Mouse (Mus musculus) MEL (cell line): ENCODE measurements around the gene Ces2b. TPM values are rescaled to one million over a fixed set of nuclear protein-coding genes. Genes with fewer than 3 reads are reported as not detected.

Experiments used
- DNase-seq: peaks from one replicate; pipeline ENCODE4 v3.0.0; 2011; ENCODE audit warnings: low read depth, low spot score
- H3K27ac ChIP-seq: 2 replicates; pipeline ENCODE4 v1.5.1; 2012; ENCODE audit warnings: low read depth, mild to moderate bottlenecking, control low read depth, low read length, moderate library complexity; ENCODE audit not compliant: control insufficient read depth
- H3K27me3 ChIP-seq, 2 experiments: fragments of 150-350 bp in 1 of 2; sonication (generic) in 1 of 2; 2 replicates each; pipeline ENCODE4 v1.6.1; 2012; ENCODE audit warnings: low read length in 2 of 2, mild to moderate bottlenecking in 2 of 2, improper control_type of control experiment in 1 of 2, moderate library complexity in 1 of 2; ENCODE audit not compliant: insufficient read depth in 2 of 2, control insufficient read depth in 1 of 2
- H3K36me3 ChIP-seq, 2 experiments: 2 replicates each; pipeline ENCODE4 v1.6.1; 2012 to 2014; ENCODE audit warnings: low read length in 2 of 2, improper control_type of control experiment in 1 of 2, inconsistent platforms in 1 of 2, mild to moderate bottlenecking in 1 of 2; ENCODE audit not compliant: insufficient read depth in 2 of 2, control insufficient read depth in 1 of 2
- H3K4me1 ChIP-seq, 2 experiments: fragments of 150-350 bp in 1 of 2; sonication (generic) in 1 of 2; 2 replicates each; pipeline ENCODE4 v1.6.1; 2012; ENCODE audit warnings: low read length in 2 of 2, improper control_type of control experiment in 1 of 2, mild to moderate bottlenecking in 1 of 2; ENCODE audit not compliant: insufficient read depth in 2 of 2, control insufficient read depth in 1 of 2
- H3K4me3 ChIP-seq, 2 experiments: fragments of 150-350 bp in 1 of 2; sonication (generic) in 1 of 2; 2 replicates each; pipeline ENCODE4 v1.5.1; 2012; ENCODE audit warnings: low read depth in 2 of 2, low read length in 2 of 2, mild to moderate bottlenecking in 2 of 2, moderate library complexity in 2 of 2, control low read depth in 1 of 2, improper control_type of control experiment in 1 of 2; ENCODE audit not compliant: control insufficient read depth in 1 of 2, insufficient read depth in 1 of 2
- H3K79me2 ChIP-seq: 2 replicates; pipeline ENCODE4 v1.6.1; 2012; ENCODE audit warnings: mild to moderate bottlenecking, low read length, moderate library complexity; ENCODE audit not compliant: control insufficient read depth, poor library complexity, insufficient read depth
- H3K9ac ChIP-seq: 2 replicates; pipeline ENCODE4 v1.6.1; 2012; ENCODE audit warnings: low read depth, mild to moderate bottlenecking, control low read depth, low read length, moderate library complexity; ENCODE audit not compliant: control insufficient read depth, poor library complexity, severe bottlenecking
- H3K9me3 ChIP-seq: fragments of 150-350 bp; sonication (generic); replicated peaks from 2 replicates; pipeline ENCODE4 v1.6.1; 2012; ENCODE audit warnings: mild to moderate bottlenecking, low read length, improper control_type of control experiment, moderate library complexity; ENCODE audit not compliant: insufficient read depth
- BHLHE40 ChIP-seq: IDR thresholded peaks from 2 replicates; pipeline ENCODE4 v1.6.1; 2012; ENCODE audit warnings: low read depth, mild to moderate bottlenecking, inconsistent platforms, low read length, improper control_type of control experiment, borderline replicate concordance
- ETS1 ChIP-seq: IDR thresholded peaks from 2 replicates; pipeline ENCODE4 v1.6.1; 2012; ENCODE audit warnings: low read depth, mild to moderate bottlenecking, inconsistent platforms, low read length, improper control_type of control experiment, moderate library complexity
- GATA1 ChIP-seq: IDR thresholded peaks from 2 replicates; pipeline ENCODE4 v1.6.1; 2011; ENCODE audit warnings: low read depth, low read length, improper control_type of control experiment
- JUND ChIP-seq: IDR thresholded peaks from 2 replicates; pipeline ENCODE4 v1.6.1; 2011; ENCODE audit warnings: low read depth, mild to moderate bottlenecking, improper control_type of control experiment, low read length
- MAFK ChIP-seq: IDR thresholded peaks from 2 replicates; pipeline ENCODE4 v1.6.1; 2011; ENCODE audit warnings: low read depth, mild to moderate bottlenecking, low read length, improper control_type of control experiment, borderline replicate concordance
- MAX ChIP-seq: IDR thresholded peaks from 2 replicates; pipeline ENCODE4 v1.6.1; 2011; ENCODE audit warnings: low read length, improper control_type of control experiment
- MAZ ChIP-seq: IDR thresholded peaks from 2 replicates; pipeline ENCODE4 v1.6.1; 2012; ENCODE audit warnings: low read depth, mild to moderate bottlenecking, inconsistent platforms, low read length, improper control_type of control experiment
- MEF2A ChIP-seq: IDR thresholded peaks from 2 replicates; pipeline ENCODE4 v1.6.1; 2014; ENCODE audit warnings: low read depth, mild to moderate bottlenecking, inconsistent platforms, low read length, improper control_type of control experiment; ENCODE audit not compliant: poor library complexity, insufficient replicate concordance, severe bottlenecking; ENCODE audit errors: extremely low read depth
- MXI1 ChIP-seq: IDR thresholded peaks from 2 replicates; pipeline ENCODE4 v1.6.1; 2011; ENCODE audit warnings: mild to moderate bottlenecking, low read depth, low read length, improper control_type of control experiment
- MYC ChIP-seq: IDR thresholded peaks from 2 replicates; pipeline ENCODE4 v1.6.1; 2011; ENCODE audit warnings: low read depth, mild to moderate bottlenecking, low read length, improper control_type of control experiment, moderate library complexity
- NRF1 ChIP-seq: IDR thresholded peaks from 2 replicates; pipeline ENCODE4 v1.6.1; 2014; ENCODE audit warnings: low read depth, mild to moderate bottlenecking, inconsistent platforms, low read length, improper control_type of control experiment, moderate library complexity; ENCODE audit not compliant: poor library complexity, insufficient read depth, severe bottlenecking
- POLR2AphosphoS5 ChIP-seq: IDR thresholded peaks from 2 replicates; pipeline ENCODE4 v1.6.1; 2012; ENCODE audit warnings: low read depth, borderline replicate concordance, mild to moderate bottlenecking, inconsistent platforms, low read length, moderate library complexity, mixed read lengths
- RAD21 ChIP-seq: IDR thresholded peaks from 2 replicates; pipeline ENCODE4 v1.6.1; 2011; ENCODE audit warnings: mild to moderate bottlenecking, low read depth, low read length, improper control_type of control experiment
- RCOR1 ChIP-seq: IDR thresholded peaks from 2 replicates; pipeline ENCODE4 v1.6.1; 2012; ENCODE audit warnings: low read depth, mild to moderate bottlenecking, inconsistent platforms, low read length, improper control_type of control experiment
- SIN3A ChIP-seq: IDR thresholded peaks from 2 replicates; pipeline ENCODE4 v1.6.1; 2012; ENCODE audit warnings: low read length, improper control_type of control experiment, inconsistent platforms
- SMC3 ChIP-seq: IDR thresholded peaks from 2 replicates; pipeline ENCODE4 v1.6.1; 2011; ENCODE audit warnings: low read depth, low read length, improper control_type of control experiment
- UBTF ChIP-seq: IDR thresholded peaks from 2 replicates; pipeline ENCODE4 v1.6.1; 2012; ENCODE audit warnings: low read depth, mild to moderate bottlenecking, inconsistent platforms, low read length, improper control_type of control experiment, moderate library complexity, borderline replicate concordance; ENCODE audit not compliant: insufficient read depth
- USF1 ChIP-seq: IDR thresholded peaks from 2 replicates; pipeline ENCODE4 v1.6.1; 2014; ENCODE audit warnings: low read depth, mild to moderate bottlenecking, inconsistent platforms, low read length, improper control_type of control experiment, moderate library complexity
- ZC3H11A ChIP-seq: IDR thresholded peaks from 2 replicates; pipeline ENCODE4 v1.6.1; 2012; ENCODE audit warnings: low read depth, mild to moderate bottlenecking, inconsistent platforms, low read length, improper control_type of control experiment
- ZKSCAN1 ChIP-seq: IDR thresholded peaks from 2 replicates; pipeline ENCODE4 v1.6.1; 2012; ENCODE audit warnings: low read depth, mild to moderate bottlenecking, inconsistent platforms, low read length, improper control_type of control experiment, moderate library complexity
- ZMIZ1 ChIP-seq: IDR thresholded peaks from 2 replicates; pipeline ENCODE4 v1.6.1; 2012; ENCODE audit warnings: low read depth, mild to moderate bottlenecking, inconsistent platforms, low read length, improper control_type of control experiment, moderate library complexity
- ZNF384 ChIP-seq: IDR thresholded peaks from 2 replicates; pipeline ENCODE4 v1.6.1; 2012; ENCODE audit warnings: low read depth, mild to moderate bottlenecking, inconsistent platforms, low read length, improper control_type of control experiment
- polyA plus RNA-seq, 2 experiments: library from polyadenylated mRNA; stranded (reverse) in 1 of 2; unstranded in 1 of 2; fragments of >175 nt in 1 of 2; fragments of >200 nt in 1 of 2; gene quantifications; 2 replicates each; pipeline versions ENCODE4 v1.2.1 to v1.2.4; 2012; ENCODE audit warnings: low replicate concordance in 2 of 2, low read depth in 1 of 2; ENCODE audit not compliant: insufficient read length in 2 of 2, insufficient read depth in 1 of 2, missing spikeins in 1 of 2
- total RNA-seq: library from RNA; depleted of rRNA; stranded (reverse); fragments of 300-350 nt; gene quantifications from 2 replicates; pipeline ENCODE4 v1.2.3, GENCODE M21; 2012

Ces2b gene
- total and polyA plus RNA-seq, 3 experiments: not detected

- Histone ChIP-seq H3K4me3 (no peak overlapping the region), H3K27ac (no peak overlapping the region), H3K27me3 (peaks cover 0 to 1% of the 10 kb centered on the region in 2 experiments; a peak in 1 of 4 replicates), H3K79me2 (no peaks in the 10 kb centered on the region), H3K9ac (no peak overlapping the region), H3K9me3 (no peaks in the 10 kb centered on the region), H3K4me1 (no peaks in the 10 kb centered on the region), H3K36me3 (no peaks in the 10 kb centered on the region)
- no peak for DNase-seq
- no peak for TF ChIP-seq SMC3
- TF ChIP-seq RAD21: no peak
- no peak for TF ChIP-seq MAFK
- TF ChIP-seq MAZ: no peak
- TF ChIP-seq USF1: no peak
- TF ChIP-seq ZC3H11A: no peak
- TF ChIP-seq BHLHE40: no peak
- no peak for TF ChIP-seq MAX
- no peak for TF ChIP-seq MYC
- TF ChIP-seq ZKSCAN1: no peak
- TF ChIP-seq SIN3A: no peak
- no peak for TF ChIP-seq JUND
- TF ChIP-seq RCOR1: no peak
- TF ChIP-seq UBTF: no peak
- no peak for TF ChIP-seq ETS1
- TF ChIP-seq GATA1: no peak
- TF ChIP-seq MEF2A: no peak
- TF ChIP-seq MXI1: no peak
- no peak for TF ChIP-seq ZMIZ1
Measured at GRCm38 (mm10) chr8:104799385-104799784, 32.0 kb upstream of the Ces2b start.

GRCm38 (mm10) chr8:104806127-104806526 lies 25.2 kb upstream of the Ces2b start:
- DNase-seq: no peak
- H3K27me3 ChIP-seq: peaks cover 0 to 3% of the 10 kb centered on the region in 2 experiments; a peak in 1 of 4 replicates
- H3K79me2 ChIP-seq: no peaks in the 10 kb centered on the region
- no peak overlapping the region for H3K27ac ChIP-seq
- H3K9me3 ChIP-seq: no peaks in the 10 kb centered on the region
- H3K4me1 ChIP-seq: no peaks in the 10 kb centered on the region
- no peak for TF ChIP-seq MAX
- TF ChIP-seq NRF1: no peak
- no peak for TF ChIP-seq MAFK
- TF ChIP-seq ZNF384: no peak
- no peak for TF ChIP-seq POLR2AphosphoS5
- H3K36me3 ChIP-seq: no peaks in the 10 kb centered on the region
- H3K4me3 ChIP-seq: no peak overlapping the region
- H3K9ac ChIP-seq: no peak overlapping the region
